Mouse (Mus musculus): ENCODE measurements at regions not wholly inside any gene's neighbourhood (a gene's known extent, or its start where the extent isn't known, plus 50 kb on each side); places are given as distances from the start of the nearest gene placed in this dataset.

DNA sequence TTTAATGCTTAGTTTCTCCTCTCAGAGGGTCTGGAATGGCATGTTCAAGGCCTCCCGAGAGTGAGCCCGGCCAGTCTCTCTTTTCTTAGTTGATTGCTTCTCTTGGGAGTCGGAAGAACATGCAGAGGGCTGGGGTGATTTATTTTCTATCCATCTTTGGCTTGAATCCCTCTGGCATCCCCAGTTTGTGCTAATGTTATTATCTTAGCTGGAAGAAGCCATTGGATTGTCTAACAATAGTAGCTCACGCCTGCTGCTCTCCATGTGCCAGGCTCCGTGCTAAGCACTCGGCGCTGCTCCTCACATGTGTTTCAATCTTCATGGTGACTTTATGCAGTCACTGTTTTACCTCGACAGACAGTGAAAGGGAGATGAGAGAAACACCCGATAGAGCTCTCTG, 160.8 kb downstream of the Zfp706 start:
- no peaks in the 10 kb centered on the region for H3K9me3 ChIP-seq (replicated peaks; ENCODE audit: control insufficient read depth, low read length)
- H3K4me1 ChIP-seq (ENCODE audit: control insufficient read depth, low read depth, low read length): peaks cover 3% of the 10 kb centered on the region; the same call in 1 of the 2 replicates
- no peak for ATAC-seq (ENCODE audit: low read depth)
- no peak overlapping the region for H3K4me2 ChIP-seq (ENCODE audit: low read depth, low read length)
- no peak overlapping the region for H3K9ac ChIP-seq (ENCODE audit: low read depth, low read length)
- no peak overlapping the region for H3K4me3 ChIP-seq (ENCODE audit: low read depth, low read length)
- 69% methylated on average over 9 of the region's 9 CpGs for WGBS (ENCODE audit: insufficient replicate concordance)
- H3K27me3 ChIP-seq (ENCODE audit: control insufficient read depth, insufficient read depth, low read depth, low read length): no peaks in the 10 kb centered on the region
- no peak overlapping the region for H3K27ac ChIP-seq (ENCODE audit: low read length)
- no peaks in the 10 kb centered on the region for H3K36me3 ChIP-seq (ENCODE audit: control insufficient read depth, insufficient read depth)

All from liver, embryonic 16.5 days (tissue).